Mouse (Mus musculus) skeletal muscle tissue, adult 2 months (tissue): ENCODE results near the gene Ipo11.
"Not testable (repeated sequence)": the region's sequence is repeated elsewhere in the genome, so short reads cannot be mapped to it uniquely, and the experiment has no call there.

Experiments
- DNase-seq: peaks from one replicate; pipeline ENCODE4 v3.0.0-alpha.2; 2012; ENCODE audit warnings: low read depth, low spot score

Gene Ipo11

DNA sequence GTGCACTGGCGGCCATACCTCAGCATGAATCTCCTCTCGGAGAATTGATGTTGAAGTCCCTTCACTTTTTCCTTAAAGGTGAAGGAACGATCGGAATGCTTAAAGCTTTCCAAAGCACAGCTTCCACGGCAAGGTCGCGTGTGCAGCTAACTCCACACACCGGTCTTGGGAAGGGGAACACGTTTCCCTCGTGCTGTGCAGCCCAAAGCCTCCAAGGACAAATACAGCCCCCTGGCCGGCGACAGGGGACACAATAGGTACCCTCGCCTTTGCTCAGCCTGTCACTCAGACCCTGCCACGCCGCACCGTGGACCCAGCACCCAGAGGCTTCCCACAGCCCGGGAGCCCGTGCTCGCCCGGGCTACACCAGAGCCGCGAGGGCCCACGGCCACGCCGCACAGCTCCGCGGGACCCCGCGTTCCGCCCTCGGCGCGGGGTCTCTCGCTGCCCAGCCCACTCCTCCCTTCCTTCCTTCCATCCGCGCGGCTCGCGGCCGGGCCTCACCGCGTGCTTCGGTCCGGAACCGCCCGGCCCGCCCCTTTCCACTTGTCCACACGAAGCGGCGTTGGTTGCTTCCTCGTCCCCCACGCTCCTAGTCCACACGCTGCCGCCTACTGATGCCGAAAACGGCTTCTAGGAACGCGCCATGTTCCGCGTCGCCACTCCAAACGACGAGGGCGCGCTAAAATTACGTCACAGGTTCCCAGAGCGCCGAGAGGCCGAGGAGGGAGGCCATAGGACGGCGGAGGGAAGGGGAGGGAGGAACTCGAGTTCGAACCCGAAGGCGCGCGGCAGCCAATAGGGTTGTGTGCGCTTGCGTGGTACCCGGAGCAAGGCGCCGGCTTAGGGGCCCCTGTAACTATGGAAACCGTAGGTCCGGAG, at the start of gene Ipo11:
Gene Ipo11, minus strand, starts transcription at position 703 of the 882 bp plus-strand sequence.
- DNase-seq: peak; percentile 89

DNA sequence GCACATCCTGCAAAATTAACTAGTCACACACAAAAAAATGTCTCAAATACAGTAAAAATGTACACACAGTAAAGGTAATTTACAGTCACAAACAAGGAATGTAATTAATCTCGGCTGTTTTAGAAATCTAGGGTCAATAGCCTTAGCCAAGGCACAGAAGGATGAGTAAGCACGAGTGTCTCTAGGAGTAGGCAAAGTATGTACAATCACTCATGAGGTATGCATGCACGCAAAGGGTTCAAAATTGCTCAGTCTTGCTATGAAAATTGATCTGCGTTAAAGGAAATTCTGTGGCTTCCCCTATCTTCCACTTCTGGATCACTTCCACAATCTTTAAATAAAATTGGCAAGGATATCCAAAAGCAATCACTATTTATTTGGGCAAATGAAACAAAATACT, 24.7 kb upstream of the Ipo11 start:
- no peak for DNase-seq

DNA sequence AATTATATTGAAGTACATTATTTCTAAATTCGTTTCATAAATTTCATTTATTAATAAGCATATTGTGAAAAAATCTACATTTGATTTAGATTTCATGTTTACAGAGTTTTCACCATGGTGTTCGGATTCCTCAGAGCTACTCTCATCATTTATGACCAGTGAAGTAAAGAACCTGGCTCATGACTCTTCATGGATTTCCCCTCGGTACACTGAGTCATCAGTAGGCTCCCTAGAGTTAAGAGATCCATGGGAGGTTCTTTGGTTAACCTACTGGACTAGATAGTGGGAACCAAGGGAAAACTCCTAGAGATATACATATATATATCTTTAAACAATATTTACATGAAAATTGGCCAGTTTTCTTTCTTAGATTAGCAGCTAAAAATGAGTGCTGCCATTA, 23.8 kb upstream of the Ipo11 start:
- DNase-seq: no peak

DNA sequence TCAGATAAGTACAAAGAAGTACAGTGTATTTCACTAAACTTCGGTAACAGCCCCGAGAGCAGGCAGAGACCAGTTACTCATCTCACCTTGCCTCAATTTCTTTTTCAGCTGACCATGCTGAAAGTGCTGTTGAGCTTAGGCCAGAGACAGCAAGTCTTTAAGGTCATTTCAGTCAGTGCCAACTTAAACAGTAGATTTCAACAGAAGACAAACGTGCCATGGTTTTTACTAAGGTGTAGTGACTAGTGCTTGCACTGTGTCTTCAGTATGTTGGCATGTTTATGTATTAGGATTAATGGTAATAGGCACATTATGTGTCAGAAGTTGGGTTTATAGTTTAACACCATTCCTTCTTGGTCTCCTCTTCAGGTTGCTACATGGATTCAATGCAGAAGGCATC, 21.5 kb upstream of the Ipo11 start:
- no peak for DNase-seq

DNA sequence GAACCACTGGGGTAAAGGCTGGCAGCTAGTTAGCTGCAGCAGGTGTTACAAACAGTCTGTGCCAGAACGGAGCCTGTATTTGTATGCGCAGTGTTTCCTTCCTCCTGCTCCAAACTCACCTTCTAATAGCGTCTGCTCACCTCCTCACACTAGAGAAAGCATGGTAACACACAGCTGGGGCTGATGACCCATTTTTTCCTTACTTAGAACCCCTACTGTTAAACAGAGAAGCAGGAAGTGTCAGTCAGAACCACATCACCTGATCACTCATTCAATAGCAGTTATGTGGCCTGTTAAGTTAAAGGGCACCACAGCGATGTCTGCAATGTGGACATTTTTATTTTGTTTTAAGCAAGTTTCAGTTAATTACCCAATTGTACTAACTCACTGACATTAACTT, 20.8 kb upstream of the Ipo11 start:
- no peak for DNase-seq

DNA sequence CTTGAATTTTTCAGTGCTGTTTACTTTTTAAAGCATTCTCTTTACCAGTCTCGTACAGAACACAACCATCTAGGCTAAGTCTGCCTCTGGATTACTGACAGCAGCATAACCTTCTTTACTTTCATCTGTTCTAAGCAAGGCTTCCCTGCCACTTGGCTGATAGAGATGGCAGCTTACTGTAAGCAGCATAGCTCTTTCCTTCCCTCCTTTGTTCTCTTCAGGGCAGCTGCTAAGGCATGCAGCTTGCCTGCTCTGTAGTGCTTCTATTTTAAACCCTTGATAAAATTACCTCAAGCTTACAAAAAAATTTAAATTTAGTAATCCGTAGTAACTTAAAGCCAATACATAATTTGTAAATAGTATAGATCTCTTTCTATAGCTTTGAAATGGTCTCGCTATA, 18.1 kb upstream of the Ipo11 start:
- DNase-seq: no peak

DNA sequence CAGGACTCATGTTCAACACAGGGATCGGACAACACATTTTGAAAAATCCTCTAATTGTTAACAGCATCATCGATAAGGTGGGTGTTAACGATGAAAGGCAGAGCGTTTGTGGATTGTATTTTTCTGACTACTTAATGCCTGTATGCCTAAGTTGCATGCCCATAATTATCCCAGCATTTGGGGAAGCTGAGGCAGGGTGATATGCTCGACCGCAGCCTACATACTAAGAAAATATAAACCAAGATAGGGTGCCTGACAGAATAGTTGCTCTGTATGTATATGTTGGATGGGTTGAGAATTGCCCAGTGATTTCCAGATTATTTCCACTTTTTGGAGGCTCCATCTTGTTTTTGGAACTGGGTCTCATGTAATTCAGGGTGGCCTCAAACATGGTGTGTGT, 10.8 kb upstream of the Ipo11 start:
- no peak for DNase-seq

DNA sequence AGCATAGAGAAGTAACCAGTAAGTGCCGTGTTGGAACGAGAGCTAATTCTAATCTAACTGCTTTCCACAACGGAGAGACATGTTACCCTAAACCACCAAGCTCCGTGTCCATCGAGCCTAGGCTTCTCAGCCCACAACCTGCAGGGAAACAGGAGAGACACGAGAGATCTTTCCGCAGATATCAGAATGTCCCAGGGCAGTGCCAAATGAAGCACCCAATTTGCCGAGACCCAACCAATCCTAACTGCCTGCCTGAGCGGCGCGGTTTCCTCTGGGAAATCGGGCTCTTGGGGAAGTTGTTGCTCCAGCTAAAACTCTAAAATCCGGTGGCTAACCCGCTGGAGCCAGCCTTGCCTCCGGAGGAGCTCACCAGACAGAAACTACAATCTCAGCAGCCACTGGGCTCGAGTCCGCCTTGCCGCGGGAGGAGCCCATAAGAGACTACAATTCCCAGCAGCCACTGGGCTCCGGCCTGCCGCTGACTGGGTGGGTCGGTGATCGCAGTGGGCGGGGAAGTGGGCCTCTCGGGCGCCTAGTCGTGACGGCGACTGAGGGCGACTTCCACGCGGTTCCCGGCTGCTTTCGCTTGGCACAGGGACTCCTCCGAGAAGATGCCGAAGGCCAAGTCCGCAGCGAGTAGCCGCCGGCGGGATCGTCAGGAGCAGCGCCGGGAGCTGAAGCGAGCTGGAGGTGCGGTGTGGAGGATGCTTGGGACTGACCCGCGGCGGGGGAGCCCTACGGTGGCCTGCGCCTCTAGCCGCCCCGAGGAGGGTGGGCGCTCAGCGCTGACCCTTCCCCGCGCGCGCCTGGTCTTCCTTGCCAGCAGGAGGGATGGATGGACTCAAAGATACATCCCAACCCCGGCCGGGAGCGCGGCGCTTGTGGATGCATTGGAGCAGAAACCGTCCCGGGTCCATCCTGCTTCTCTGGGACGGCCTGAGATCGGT, 10.1 kb upstream of the Ipo11 start, which contains the start of gene Dimt1:
Gene Dimt1, plus strand, starts transcription at position 534 of the 947 bp plus-strand sequence.
- DNase-seq: peak; percentile 87

DNA sequence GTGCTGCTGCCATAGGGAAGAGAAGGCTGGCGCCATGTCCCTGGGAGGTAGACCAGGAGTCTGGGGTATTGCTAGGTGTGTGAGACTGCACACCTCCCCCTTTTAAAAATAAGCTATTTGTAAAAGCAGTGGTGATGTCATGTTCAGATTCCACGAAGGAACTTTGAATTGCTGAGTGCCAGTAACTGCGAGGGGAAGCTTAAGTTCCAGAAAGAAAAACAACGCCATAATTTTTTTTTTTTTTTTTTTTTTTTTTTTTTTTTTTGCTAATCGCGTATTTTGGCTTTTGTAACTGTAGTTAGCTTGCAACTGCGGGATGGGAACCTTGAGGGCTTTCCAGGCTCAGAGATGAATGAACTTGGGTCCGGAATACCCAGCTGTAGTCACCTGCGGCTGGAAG, 8.8 kb upstream of the Ipo11 start:
- no peak for DNase-seq

DNA sequence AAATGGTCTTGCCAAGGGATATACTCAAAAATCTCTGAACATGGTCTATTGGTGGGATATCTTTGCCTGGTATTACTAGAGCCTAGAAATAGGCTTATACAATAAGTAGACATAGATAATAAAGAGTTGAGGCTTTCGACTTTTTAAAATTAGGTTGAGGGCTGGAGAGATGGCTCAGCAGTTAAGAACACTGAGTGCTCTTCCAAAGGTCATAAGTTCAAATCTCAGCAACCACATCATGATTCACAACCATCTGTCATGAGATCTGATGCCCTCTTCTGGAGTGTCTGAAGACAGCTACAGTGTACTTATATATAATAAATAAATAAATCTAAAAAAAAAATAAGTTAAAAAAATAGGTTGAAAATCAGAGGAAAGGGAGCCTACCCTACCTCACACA, 6.0 kb upstream of the Ipo11 start:
- no peak for DNase-seq

DNA sequence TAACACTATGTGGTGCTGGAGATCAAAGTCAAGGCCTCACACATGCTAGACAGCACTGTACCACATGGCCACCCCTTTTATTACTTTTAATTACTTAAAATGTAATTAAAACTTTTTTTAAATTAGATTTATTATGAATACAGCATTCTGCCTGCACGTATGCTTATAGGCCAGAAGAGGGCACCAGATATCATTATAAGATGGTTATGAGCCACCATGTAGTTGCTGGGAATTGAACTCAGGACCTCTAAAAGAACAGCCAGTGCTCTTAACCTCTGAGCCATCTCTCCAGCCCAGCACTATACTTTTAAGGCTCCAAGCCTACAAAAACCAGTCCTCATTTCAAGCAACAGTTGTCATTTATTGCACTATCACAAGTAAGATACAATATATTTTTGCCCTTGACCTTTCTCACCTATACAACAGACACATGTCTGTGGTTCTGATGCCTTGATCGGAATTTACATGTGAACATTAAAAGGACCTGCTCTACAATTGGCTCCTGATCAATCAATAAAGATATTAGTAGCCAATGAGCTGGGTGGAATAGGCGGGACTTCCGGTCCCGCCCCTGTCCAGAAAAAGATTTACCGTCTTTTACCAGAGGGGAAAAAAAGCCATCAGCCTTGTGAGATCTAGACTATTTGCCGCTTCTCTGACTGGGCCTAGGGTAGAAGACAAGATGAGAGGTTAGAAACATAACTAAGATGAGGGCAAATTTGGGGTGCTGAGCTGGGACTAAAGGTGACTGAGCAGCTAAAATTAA, 4.6 kb upstream of the Ipo11 start:
- no peak for DNase-seq

DNA sequence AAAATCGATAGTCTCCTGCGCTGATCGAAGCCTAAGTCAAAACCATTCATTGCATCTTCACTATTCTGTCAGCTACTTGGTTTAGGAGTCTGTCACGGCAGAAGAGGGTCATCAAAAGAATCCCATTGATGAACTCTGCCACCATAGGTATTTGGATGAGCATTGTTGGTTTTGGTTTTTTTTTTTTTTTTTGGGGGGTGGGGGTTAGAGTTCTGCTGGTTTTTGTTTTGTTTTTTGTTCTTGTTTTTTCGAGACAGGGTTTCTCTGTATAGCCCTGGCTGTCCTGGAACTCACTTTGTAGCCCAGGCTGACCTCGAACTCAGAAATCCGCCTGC, 347 bp upstream of the Ipo11 start:
- no peak for DNase-seq

DNA sequence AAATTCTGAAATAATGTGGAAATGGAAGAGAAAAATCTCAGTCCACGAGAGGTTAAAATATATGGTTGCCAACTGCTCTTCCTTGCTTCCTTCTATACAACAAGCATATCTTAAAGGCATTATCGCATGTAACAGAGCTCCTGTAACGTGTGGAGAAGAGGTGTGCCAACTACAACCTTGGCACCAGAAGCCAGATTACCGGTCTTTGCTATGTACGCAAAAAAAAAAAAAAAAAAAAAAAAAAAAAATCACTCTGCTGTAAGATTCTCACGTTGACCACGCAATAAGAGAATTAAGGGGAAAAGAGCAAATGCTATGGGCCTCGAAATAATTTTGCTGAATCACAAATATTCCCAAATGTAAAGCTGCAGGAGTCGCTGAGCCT, 895 bp downstream of the Ipo11 start:
- no peak for DNase-seq

DNA sequence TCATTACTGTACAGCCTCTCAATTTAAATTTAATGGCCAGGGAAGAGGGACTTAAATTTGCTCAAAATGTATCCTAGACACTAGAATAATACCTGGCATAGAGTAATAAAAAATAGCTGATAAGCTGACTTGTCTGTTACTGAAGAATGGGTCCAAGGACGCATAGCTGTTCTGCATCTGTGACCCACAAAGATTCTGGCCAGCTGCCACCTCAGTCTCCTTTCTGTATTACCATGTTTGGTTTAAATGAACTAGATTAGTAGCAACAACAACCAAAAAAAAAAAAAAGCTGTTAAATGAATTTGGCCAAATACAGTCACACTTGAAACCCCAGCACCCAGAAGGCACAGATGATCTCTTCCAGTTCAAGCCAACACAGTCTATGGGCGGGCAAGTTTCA, 7.6 kb downstream of the Ipo11 start:
- no peak for DNase-seq

DNA sequence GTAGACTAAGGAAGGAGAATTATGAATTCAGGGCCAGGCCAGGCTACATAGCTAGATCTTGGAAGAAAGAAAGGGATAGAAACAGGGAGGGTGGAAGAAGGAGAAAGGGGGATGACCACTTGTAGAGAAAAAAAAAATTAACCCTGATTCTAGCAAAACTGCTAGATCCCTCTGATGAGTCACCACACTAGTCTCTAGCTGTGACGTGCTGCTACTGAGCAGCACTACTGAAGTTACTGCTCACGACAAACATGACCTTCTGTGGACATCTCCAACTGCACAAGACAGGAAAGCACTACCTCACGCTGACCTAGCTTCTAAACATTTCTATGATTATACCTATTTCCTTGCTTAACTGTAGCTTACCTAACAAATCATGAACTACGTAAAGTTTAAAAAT, 8.5 kb downstream of the Ipo11 start:
- DNase-seq: no peak

DNA sequence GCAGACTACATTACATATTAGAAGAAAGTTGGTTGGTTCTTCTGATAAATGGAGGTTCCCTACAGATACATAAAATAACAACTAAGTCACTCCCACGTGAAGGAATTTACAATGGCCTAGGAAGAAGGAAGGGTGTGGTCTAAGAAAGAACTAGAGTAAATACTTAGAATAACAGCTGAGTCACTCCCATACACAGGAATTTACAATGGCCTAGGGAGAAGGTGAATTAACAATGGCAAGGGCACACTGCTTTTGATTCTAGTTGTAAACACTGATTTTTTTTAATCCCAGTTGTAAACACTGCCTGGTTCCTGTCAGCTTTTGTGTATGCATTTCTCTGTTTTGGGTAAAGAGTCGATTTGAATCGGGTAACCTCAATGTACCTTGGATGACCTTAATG, 10.8 kb downstream of the Ipo11 start:
- DNase-seq: not testable (repeated sequence)

DNA sequence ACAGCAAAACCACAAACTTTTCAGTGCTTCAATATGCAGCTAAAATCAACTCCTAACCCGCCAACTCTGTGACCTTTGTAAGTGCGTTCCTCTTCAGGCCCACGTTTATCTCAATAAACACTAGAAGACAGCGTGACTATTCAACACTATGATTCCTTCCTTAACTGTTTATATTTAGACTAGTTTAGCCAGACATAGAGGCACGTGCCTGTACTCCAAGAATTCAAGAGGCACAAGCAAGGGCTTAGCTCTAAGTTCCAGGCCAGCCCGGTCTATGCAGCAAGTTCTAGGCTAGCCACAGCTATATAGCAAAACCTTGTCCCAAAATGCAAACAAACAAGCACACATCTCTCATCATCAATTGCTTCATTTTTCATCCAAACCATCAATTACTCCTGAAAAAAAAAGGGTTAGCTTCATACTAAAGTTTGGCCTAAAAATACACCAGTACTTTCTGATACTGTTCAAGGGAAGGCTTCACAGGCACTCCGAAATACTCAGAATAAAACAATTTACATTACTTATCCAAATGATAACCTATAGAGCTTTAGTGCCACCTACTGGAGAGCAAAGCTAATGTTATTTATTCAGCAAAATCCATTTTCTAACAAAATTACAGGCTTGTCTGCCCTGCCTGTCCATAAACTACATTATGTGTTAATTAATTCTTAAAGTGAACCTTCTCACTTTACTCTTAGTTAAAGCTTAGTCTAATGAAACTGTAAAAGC, 18.3 kb downstream of the Ipo11 start:
- DNase-seq: no peak

DNA sequence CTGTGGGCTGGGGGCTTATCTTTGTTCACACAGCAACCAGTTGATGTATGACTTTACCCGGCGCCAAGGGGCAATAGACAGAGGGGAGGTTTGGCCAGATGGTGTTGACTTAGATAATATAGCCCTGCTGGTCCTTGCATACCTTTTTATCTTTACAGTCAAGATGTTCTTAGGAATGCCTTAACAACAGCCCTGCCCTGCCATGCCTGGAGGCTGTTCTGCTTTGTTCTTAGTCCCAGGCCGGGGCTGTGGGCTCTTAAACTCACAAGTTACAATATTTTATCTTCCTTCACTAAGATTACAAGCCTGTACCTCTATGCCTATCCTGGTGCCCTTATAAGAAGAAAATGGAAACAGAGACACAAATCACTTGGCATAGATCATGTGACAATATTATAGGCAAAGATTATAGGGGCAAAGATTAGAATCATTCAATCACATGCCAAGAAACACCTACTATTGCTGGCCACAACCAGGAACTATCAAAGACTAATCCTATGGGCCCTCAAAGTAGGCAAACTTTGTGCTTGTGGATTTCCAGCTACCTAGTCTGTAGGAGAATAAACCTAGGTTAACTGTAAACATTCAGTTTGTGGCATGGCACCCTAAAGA, 23.5 kb downstream of the Ipo11 start:
- no peak for DNase-seq

DNA sequence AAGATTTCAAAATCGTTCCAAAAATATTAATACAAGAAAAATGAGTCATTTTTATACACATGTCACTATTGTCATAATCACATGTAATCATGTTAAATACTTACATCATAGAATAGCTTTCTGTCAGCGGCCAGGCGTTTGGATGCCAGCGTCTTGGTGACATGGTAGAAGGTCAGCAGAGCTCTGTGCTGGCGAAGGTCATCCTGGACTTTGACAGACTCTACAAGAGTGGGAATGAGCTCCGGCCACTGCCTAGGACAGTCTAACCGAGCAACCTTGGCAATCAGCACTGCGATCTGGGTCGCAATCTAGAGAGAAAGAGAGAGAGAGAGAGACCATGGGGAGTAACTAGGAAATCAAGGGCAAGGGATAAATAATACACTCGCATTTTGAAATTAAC, 26.7 kb downstream of the Ipo11 start:
- no peak for DNase-seq

DNA sequence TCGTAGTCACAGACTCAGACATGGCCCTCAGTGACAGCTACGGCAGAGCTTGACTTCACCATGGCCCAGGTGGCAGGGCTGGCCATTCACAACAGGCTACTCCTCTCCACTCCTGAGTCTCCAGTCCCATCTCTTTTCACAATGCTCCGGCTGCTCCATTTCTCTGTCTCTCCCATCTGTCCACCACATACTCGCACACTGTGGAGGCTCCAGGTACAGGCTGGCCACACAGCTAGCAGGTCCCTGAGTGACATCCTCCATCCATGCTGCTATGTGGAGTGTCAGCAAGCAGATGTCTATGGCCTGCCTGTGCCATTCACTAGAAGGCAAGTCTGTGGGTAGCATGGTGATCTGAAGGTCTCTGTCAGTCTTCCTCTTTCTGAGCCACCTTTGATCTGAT, 29.5 kb downstream of the Ipo11 start:
- DNase-seq: no peak

DNA sequence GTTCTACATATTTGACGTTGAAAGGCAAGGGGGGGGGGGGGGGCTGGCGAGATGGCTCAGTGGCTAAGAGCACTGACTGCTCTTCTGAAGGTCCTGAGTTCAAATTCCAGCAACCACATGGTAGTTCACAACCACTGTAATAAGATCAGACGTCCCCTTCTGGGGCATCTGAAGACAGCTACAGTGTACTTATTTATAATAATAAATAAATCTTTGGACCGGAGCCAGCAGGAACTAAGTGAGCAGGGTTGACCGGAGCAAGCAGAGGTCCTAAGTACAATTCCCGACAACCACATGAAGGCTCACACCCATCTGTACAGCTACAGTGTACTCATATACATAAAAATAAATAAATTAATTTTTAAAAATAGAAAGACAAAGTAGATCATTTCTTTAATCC, 31.6 kb downstream of the Ipo11 start:
- not testable (repeated sequence) for DNase-seq
